Mouse (Mus musculus): Measurements from ENCODE around the gene St3gal2.
"Not testable (repeated sequence)": the region's sequence is repeated elsewhere in the genome, so short reads cannot be mapped to it uniquely, and the experiment has no call there.

DNA sequence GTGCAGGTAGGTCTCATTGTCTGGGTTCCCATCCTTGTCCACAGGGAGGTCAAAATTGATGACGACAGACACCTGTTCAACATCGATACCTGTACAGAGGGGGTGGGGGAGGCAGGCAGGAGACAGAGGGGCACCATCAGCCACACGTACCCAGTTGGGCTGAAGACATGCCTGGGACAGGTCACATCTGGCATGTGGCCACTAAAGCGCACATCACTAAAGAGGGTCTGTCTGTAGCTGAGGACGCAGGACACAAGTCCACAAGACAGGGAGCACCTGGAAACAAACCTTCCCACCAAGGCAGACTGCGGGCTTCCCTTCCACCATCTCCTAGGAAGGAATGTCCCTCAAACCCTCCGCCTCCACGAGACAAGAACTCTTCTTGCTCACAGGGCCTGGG lies 56.8 kb downstream of the St3gal2 start:
- TF ChIP-seq CTCF (IDR thresholded peaks at IDR 0.05; ENCODE audit: control insufficient read depth, insufficient read depth, insufficient replicate concordance, low read depth, low read length); POLR2A (IDR thresholded peaks at IDR 0.05; ENCODE audit: control insufficient read depth, low read depth, low read length): not testable (repeated sequence)
